Mouse (Mus musculus): ENCODE results near the gene Slc25a51.
A peak's percentile ranks its signal among the peaks of the same experiment; 100 is the strongest.

The Slc25a51 gene

DNA sequence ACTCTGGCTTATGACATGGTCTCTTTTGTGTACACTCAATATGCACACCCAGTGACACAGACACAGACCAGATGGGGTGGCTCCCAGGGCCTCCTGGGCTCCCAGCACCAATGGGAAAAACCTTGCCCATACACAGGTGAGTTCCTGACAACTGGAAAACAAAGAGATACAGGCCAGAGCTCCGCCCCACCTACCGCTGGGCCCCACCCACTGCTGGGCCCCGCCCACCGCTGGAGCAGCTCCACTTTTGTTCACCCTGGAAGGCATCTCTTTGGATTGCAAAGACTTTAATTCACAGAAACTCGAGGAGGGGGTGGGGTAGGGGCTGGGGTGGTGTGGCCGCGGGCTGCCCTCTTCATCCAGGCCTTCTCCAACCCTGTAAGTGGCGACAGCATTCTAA is 14.8 kb upstream of the Slc25a51 start:
- no peak for DNase-seq (ENCODE audit: low spot score)

GRCm38 (mm10) chr4:45422640-45423039 is 14.1 kb upstream of the Slc25a51 start:
- no peak for DNase-seq (ENCODE audit: low spot score)

DNA sequence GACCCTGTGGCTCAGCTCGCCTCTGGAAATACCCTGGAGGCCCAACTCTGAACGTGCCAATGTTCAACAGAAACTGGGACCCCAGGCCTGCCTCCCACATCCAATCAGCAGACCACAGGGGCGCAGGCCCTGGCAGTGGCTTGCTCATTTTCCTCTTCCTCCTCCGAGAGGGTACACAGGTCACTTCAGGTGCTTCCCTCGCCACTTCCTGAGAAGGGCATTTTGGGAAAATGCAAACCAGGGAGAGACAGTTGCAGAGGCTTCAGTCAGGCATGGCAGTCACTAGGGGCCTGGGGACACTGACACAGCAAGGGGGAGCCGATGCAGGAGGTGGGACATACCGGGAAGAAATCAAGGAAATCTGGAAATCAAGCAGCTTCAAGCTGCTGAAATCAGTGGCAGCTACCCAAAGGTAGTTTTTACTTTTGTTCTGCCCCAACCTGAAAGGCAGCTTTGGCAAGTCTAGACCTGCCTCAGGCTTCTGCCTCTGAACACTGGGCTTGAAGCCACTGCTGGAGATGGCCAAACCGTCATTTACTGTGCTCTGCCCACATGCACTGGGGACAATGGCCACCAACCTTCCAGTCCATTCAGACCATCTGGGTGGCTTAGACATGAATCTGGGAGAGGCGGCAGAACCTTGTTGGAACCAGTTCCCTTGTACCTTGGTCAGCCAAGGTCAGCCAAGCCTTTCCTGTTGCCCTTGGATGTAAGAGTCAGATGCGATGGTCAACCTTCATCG is 13.1 kb upstream of the Slc25a51 start:
- DNase-seq (ENCODE audit: low spot score) = no peak

GRCm38 (mm10) chr4:45420733-45421132 is 12.2 kb upstream of the Slc25a51 start:
- no peak for DNase-seq (ENCODE audit: low spot score)

DNA sequence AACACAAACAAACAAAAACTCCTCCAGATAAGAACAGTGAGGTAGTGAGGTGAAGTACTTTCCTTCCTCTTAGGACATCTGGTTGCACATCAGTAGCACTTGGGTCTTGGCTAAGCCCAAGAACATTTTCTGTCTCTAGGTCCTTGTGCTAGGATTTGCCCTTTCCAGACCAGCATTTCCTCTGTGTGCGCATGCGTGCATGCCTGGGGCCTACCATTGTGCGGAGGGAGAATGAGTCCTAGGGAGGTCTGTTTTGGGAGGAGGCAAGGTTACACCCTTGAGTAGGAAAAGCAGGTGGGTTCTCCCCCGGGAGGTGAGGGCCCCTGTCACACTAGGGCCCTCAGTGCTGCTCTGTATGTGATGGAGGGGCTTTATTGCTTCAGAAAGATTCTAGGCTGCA is 10.5 kb upstream of the Slc25a51 start:
- DNase-seq (ENCODE audit: low spot score) = no peak

DNA sequence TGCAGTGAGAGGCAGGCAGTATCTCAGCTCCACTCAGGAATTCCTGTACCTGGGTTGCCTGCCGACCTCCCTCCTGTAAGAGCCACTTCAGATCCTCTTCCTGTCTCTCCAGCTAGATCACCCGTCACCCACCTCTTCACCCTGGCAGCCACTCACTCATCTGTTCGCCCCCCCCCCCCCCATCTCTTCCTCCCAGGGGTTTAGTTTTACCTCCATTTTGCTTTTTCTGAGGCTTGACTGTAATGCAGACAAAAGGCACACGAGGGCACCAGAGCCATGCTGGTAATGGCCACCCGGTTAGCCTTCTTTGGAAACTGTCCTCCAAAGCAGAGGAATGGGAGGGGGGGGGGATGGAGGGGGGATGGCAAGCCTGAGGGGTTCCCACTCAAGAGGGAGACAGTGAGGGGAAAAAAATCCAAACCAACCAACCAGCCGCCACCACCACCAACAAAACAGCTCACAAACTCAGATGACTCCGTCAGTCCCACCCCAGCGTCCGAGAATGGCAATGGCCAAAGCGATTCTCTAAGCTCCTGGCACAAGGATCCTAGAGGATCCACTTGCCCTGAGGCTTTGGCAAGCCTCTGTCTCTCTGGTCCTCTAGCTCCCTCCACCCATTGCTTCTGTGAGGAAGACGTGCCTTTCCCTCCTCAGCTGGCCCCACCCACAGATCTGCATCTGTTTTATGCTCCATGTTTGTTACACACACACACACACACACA is 9.8 kb upstream of the Slc25a51 start:
- peak; percentile 77 for DNase-seq (ENCODE audit: low spot score)

- DNase-seq (ENCODE audit: low spot score) = no peak
Observed at GRCm38 (mm10) chr4:45416314-45416713, 7.7 kb upstream of the Slc25a51 start.

- no peak for DNase-seq (ENCODE audit: low spot score)
Observed at GRCm38 (mm10) chr4:45413674-45414338, 5.2 kb upstream of the Slc25a51 start.

- no peak for DNase-seq (ENCODE audit: low spot score)
Observed at GRCm38 (mm10) chr4:45412433-45413192, 4.0 kb upstream of the Slc25a51 start.

DNA sequence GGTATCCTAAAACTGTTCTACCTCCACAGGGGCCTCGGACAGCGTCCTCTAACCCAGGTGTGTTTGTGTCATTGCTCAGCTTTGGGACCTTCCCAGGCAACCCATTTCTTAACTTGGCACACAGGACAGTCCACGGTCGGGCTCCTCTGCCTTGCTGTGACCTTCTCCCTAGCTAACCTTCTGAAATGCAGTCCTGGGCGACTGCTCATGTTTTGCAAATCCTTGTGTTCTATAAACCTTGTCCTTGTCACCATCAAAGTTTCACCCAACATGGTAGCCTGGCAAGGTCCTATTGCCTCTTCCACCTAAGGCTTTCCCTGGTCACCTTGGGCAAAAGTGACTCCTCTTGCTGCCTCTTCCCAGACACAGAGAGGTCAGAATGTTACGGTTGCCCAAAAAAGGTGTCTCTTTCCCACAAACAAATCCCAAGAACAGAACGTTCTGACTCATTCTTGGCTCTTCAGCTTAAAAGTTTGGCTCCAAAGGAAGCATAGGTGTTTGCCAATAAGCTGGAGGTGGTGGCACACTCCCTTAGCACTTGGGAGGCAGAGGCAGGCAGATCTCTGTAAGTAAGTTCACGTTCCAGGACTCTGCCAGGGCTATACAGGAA is 2.7 kb upstream of the Slc25a51 start:
- DNase-seq (ENCODE audit: low spot score) = no peak

DNA sequence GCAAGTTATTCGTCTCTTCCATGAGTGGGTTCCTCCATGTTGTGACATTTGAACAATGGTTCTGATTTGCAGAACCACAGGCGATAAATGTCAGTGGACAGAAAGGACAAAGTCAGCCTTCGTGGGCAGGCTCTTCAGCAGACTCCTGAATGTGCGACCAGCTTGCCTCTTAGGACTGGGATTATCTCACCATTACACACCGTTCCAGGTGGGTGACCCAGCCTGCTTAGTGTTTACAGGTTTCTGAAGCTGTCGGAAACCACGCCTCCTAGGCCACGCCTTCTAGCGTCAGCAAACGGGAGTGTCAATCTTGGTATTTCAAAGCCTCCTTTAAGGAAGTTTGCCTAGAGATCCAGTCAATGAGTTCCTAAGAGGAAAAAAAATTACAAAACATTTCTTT is 704 bp upstream of the Slc25a51 start:
- peak; percentile 82 for DNase-seq (ENCODE audit: low spot score)

DNA sequence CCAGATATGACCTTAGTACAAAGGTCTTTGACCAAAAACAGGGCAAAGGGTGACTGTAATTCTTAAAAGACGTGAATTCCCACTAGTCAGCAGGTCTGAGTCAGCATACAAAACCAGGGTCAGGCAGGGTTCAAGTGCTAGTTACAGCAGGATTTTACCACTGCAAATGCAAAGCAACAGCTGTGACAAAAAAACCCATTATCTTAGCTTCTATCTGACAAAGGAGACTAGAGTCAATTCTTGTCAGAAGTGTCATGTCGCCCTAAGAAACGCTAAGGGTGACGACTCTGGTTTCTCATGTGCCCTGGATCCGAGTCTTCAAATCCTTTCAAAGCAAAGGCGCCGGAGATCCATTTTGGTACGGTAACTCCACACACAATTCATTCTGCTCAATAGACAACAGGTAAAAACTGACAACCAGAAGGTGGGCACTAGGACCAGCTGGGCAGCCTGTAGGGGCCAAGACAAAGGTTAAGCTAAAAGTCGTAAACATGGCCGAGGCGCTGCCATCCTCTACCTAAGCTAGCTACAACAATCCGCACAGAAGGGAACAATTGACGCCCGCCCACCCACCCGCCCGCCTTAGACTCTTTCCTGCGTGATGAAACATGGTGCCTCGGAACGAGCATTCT is 747 bp downstream of the Slc25a51 start:
- DNase-seq (ENCODE audit: low spot score) = no peak

DNA sequence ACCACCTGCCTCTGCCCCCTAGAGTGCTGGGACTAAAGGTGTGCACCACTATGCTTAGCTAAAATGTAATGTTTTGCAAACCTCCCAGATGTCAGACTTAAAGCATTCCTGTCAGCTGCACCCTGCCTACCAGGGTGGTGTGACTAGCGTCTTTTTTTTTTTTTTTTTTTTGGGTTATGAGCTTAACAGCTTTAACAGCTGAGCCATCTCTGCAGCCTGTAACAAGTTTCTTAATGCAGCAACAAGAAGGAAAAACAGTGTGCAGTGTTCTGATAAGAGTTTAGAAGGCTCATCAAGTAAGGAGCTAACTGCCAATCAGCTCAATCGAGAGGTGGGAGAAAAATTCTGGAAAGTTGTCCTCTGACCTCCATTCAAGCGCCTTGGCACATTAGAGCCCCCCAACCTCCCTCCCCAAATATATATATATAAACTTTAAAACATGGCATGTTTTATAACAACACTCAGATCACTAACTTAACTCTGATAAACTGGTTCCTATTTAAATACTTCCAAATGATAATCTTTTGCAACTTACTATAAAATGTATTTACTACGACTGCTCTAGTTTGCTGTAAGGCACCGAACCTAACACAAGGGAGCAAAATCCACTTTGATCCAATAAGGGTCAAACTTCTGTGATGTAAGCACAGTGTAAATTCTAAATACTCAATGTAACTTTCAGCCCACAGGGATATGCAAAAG is 1.4 kb downstream of the Slc25a51 start:
- no peak for DNase-seq (ENCODE audit: low spot score)

DNA sequence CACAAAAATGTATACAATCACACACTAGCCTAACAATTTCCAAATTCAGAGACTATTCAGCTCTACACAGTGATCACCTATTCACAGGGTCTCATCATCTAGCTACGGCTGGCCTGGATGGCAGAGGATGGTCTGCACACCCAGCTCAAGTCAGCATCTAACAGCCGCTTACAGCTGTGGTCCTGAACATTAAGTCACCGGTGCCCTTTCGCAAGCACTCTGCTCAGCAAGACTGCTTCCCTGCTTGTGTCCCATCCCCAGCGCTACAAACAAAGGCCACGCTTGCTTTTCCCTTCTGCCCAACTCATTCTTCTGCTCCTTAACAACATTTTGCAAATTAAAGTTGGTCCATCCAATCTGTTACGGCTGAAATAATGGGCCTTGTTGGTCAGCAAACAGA is 2.2 kb downstream of the Slc25a51 start:
- no peak for DNase-seq (ENCODE audit: low spot score)

DNA sequence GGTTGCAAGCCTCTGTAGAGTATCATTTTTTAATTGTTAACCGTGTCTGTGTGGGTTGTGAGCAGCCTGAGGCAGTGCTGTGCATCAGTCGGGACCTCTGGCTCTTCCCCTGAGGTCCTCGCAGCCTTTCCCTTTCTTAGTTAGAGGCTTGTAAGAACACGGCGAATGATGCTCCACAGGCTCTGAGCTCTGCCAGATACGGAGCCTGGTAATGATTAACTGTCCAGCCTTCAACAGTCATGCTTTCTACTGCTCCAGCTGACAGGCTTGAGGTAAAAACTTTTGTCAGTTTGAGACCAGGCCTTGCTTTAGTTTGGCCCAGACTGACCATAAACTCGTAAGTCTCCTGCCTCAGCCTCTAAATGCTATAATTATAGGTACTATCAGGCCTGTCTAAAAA is 3.3 kb downstream of the Slc25a51 start:
- no peak for DNase-seq (ENCODE audit: low spot score)

GRCm38 (mm10) chr4:45404086-45404485 is 4.5 kb downstream of the Slc25a51 start:
- peak; percentile 39 for DNase-seq (ENCODE audit: low spot score)

DNA sequence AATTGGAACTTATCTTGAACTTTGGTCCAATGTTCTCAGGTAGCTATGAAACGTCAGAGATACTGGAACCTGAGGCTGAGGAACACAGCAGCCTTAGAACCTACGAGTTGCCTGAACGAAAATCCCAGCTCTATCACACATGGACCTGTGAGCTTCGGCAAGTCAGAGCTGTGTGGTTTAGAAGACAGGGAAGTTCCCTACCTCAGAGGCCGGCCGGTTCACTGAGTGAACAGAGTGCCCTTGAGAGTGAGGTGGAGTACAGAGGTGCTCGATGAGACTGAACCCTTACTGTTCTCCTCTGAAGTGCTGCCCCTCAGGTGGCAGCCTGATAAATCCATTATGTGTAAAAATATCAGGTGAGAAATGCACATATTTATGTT is 5.1 kb downstream of the Slc25a51 start:
- DNase-seq (ENCODE audit: low spot score) = no peak

GRCm38 (mm10) chr4:45402878-45403498 is 5.6 kb downstream of the Slc25a51 start:
- no peak for DNase-seq (ENCODE audit: low spot score)

- no peak for DNase-seq (ENCODE audit: low spot score)
Observed at GRCm38 (mm10) chr4:45402281-45402680, 6.3 kb downstream of the Slc25a51 start.

GRCm38 (mm10) chr4:45399421-45400210 is 8.9 kb downstream of the Slc25a51 start:
- DNase-seq (ENCODE audit: low spot score) = no peak

All from testis, postnatal 10 days (tissue).